Mouse (Mus musculus) gastrocnemius, postnatal 4 days (tissue): Measurements from ENCODE around the gene Kdelr1. TPM values are rescaled to one million over a fixed set of nuclear protein-coding genes. Genes with fewer than 3 reads are reported as not detected.

ENCODE experiments used
- DNase-seq, 2 experiments: peaks; one replicate each; pipeline ENCODE4 v3.0.0; 2021 to 2022; ENCODE audit warnings: low spot score in 2 of 2, mixed read lengths in 2 of 2
- long read RNA-seq, 2 experiments: library from polyadenylated mRNA; stranded (forward); transcript quantifications; one replicate each; pipeline ENCODE4 v2.0.0; 2021
- total RNA-seq, 2 experiments: library from RNA; stranded (reverse); gene quantifications; 2 replicates each; pipeline ENCODE4 v1.2.3; 2021

Kdelr1 gene
- total RNA-seq, result 100 to 1,000 TPM; 101 to 104 TPM
- long read RNA-seq, experiment 1, transcript Kdelr1-201 (5 exons, 1,599 nt), result major isoform, 10 of 14 reads
- long read RNA-seq, experiment 1, partial matches to known transcripts, result 1 of 14 reads
- long read RNA-seq, experiment 1, other reads (novel, unspliced or antisense), result 1 of 14 reads
- long read RNA-seq, experiment 2, transcript Kdelr1-201 (5 exons, 1,599 nt), result major isoform, 14 of 18 reads
- long read RNA-seq, experiment 2, partial matches to known transcripts, result 2 of 18 reads
- long read RNA-seq, experiment 2, other reads (novel, unspliced or antisense), result 2 of 18 reads

DNA sequence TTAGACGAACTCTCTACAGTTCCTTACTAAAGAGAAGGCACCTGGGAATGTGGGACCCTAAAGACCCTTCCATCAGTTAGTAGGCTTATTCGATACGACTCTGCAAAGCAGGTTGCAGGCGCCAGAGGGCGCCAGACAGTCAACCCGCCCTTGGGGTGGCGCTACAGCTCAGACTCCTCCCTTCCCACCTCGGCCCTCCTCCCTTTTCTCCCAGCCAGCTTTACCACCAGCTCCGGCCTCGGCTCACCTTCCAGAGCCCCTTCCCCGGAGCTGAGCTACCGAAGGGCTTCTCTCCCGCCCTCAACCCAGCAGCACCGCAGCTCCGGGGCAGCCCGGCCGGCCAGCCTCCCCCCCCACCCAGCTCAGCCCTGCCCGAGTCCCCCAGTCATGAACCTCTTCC lies at the start of gene Kdelr1:
Gene Kdelr1, plus strand, starts transcription at position 149 of the 400 bp plus-strand sequence.
- DNase-seq, result peak; percentile 80 to 86

DNA sequence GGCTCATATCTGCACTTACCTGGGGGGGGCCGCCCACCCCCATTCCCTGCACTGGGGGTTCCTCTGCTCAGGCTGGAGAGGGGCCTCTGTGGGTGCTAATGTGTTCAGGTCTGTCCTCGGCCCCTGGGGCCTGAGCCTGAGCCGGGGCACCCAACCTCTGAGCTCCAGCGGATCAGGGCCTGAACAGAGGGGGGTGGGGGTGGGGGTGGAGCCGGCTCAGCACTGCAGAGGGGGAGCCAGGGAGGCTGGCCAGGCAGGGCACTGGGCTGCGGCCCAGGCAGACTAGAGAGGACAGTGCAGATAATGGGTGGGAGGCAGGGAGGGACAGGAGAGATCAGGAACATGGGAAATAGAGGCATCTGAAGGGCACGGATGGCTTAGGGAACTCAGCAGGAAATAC lies 48.0 kb upstream of the Kdelr1 start, which contains the start of gene Kcnj14:
Gene Kcnj14, minus strand, starts transcription at position 185 of the 400 bp plus-strand sequence.
- DNase-seq, result no peak

DNA sequence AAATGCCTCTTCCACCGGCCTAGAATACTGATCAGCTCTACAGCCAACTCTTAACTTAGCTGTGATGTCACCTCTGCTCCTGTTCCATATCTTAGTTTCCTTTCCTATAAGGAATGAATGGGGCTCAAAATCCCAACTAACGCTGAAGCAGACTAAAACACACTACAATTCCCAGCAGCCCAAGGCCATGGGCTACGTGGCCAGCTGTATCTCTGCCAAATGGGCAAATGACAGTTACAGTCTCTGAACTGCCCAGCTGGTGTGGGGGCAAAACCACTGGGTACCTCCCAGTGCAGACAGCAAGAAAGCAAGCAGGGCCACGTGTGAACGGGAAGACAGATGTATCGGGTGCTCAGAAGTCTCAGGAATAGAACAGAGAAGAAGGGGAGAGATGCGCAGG lies 45.9 kb upstream of the Kdelr1 start:
- DNase-seq, result no peak

DNA sequence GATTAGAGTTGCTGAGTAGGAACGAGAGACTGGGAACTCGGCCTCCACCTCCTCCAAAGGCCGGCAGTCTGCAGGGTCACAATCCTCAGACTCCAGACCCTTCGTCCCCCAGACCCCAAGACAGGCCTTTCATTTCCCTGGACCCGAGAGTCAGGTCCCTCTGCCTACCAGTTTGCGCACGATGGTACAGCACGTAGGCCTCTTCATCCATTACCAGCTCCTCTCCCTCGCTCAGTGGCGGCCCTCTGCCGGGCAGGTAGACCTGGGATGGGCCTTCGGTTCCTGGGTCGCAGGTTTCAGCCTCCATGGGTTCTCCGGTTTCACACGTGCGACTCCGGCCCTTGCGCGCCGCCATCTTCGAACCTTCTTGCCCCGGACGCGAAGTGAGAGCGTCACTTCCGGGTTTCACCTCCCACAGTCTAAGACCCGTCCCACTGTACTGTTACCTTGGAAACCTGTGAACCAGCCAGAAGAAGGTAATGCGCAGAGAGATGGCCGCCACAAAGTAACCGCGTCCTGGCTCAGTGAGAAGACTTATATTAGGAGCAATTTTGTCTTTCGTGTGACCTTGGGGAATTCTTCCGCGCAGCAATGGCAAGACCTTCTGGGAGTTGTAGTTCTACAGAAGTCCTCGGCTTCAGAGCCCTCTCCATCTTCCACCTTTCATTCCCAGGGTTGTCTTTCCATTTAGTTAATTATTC lies 42.0 kb upstream of the Kdelr1 start, which contains the start of gene Grwd1:
Gene Grwd1, minus strand, starts transcription at position 518 of the 701 bp plus-strand sequence.
- DNase-seq, result peak in 1 of 2 experiments; percentile 83

DNA sequence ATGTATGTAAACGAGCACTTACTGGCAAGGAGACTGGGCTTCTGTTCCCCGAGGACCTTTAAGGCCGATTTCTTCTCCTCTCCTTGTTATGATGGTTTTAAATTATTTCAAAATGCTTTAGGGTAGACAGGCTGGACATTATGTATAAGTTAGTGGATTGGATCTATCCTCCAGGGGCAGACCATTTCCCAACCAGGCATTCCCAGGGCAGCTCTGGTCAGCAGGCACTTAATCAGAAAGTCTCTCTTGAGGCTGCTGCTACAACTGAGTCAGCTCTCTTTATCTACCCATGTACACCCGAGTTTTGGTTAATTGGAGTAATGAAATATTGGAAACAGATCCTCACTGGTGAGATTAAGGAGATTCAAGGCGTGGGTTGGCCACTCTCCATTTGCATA lies 41.4 kb upstream of the Kdelr1 start:
- no peak for DNase-seq

DNA sequence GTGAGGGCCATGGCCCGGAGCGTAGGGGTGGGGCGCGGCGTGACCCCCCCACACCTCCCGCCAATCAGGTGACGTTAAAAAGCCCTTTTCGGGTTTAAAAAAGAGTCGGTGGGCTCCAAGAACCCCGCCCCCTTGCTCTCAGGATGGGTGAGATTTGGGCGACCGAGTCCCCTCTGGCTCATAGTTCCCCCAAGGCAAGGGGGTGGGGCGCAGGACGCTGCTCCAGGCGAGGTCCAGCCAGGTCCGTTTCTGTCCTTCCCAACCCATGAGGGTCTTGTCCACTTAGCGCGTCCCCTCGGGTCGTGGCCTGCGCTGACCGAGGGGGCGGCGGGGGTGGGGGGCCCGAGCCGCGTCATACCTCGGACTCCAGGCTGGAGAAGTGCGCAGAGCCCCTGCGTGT lies 40.1 kb upstream of the Kdelr1 start:
- DNase-seq, result no peak

DNA sequence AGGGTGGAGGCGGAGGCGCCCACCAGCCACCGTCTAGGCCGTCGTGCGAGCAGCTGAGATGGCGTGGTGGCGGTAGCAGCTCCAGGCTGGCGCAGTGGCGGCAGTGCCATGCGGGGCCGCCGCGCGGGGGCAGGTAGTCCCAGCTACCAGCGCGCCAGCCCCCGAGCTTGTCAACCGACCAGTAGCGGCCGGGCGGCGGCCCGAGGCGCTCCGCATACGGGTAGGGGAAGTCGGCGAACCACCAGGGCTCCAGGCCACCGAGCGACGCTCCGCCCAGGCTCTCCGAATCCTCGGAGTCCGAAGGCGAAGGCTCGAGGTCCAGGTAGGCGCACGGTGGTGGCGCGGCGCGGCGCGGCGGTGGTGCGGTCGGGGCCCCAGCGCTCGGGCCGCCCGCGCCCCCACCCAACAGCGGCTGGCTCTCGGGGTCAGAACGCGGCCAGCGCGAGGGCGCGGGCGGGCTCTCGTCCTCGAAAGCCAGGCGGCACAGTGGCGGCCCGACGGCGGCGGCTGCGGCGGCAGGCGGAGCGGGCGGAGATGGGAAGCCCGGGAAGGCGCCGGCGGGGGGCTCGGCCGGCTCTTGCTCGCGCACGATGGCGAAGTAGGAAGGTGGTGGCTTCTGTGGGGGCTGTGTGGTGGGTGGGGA lies 39.3 kb upstream of the Kdelr1 start:
- DNase-seq, result peak in 1 of 2 experiments; percentile 23

DNA sequence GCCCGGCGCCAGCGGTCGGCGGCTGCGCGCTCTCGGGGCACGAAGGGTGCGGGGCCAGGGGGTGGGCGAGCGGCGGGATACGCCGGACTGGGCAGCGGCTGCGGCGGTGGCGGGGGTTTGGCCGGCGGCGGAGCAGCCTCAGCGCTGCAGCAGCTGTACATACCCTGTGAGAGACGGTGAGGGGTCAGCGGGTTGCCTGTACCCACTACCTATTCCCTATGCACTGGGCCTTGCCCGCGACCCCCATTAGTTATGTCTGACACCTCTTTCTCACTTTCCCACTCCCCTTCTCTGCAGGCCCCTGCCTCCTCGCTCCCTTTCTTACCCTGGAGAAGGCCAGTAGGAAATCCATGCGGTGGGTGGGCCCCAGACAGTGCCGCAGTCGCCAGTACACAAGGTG lies 38.6 kb upstream of the Kdelr1 start:
- no peak for DNase-seq

DNA sequence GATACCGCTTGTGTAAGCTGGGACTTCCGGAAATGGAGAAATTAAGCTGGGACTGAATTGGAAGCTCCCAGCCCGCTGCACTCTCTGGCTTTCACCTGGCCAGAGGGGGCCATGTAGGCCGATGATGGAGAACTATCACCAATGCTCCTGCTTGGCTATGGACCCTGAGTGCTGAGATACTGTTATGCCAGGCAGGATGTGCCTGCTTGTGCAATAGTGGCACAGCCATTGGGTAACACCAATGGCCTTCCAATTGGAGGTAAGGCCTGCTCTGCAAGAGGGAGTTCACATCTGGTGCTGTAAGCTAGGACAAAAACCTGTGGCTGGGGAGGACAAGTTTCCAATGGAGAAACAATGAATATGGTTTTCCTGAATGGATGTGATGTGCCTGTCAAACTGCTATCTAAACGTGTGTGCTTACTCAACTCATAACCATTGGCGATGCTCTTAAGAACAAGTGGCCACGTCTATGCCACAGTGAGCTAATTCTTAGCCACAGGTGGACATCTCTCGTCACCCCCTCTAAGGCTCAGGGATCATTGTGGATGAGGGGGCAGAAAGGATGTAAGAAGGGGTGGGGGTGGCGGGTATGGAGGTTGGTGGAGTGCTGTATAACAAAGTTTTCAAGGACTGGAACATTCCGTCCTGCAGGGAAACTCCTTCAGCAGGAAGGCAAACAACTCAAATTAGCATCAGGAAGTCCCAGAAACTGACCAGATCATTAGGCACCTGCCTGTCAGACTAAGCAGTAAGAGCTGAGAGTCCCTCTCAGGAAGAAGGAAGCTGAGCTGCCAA lies 29.4 kb upstream of the Kdelr1 start:
- no peak for DNase-seq

DNA sequence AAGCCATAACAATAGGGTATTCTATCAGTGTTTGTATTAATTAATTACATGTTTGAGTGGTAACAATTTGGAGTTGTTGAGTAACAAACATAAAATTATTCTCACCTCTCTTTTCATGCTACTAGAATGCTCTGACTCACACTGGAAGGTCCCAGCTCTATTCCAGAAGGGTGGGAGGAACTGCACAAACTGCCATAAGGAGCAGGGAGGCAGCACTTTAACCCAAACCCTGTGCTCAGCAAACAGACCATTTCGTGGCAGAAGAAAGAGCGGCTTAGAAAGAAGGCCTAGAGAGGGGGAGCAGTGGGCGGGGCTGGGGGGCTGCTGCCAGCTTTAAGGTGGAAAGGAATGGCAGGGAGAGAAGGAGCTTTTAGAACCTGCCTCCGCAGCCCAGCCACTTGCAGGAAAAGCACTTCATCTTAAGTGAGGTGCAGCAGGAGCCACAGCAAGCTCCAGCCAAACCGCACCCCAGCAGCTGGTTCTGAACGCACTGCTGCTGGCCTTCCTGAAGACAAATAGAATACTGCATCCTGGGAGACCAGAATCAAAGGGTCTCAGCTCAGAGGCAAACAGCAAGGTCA lies 24.0 kb upstream of the Kdelr1 start:
- DNase-seq, result no peak

DNA sequence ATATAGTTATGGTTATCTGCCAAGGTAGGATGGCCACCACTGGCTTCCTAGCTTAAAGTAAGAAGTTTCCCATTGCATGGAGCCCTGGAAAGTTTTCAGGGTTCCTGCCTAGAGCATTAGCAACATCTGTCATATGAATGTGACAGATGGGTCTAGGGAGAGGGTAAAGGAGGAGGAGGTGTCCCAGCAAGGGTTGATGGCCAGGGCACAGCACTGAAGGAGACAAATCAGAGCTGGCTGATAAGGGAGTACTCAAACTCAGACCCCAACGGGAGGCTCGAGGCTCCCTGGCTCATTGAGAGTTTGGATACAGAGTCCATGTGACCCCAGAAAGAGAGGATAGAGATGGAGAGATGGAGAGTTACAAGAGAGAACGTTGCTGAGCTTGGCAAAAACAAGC lies 21.9 kb upstream of the Kdelr1 start:
- DNase-seq, result no peak

DNA sequence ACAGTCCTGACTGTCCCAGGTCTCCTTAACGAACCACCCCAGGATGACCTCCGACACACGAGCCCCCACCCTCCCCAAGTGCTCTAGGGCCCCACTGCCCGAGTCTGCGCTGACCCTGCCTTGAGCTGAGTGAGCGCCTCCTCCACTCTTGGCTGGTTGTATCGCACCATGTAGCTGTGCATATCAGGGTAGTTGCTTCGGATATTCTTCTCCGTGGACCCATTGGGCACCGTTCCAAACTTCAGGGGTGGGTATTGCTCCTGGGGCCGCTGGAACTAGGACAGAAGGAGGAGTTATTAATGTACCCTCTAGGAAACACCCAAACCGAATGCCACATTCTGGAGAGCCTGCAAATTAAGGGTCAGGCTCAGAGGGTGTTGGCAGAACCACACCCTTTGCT lies 19.5 kb upstream of the Kdelr1 start:
- DNase-seq, result no peak

DNA sequence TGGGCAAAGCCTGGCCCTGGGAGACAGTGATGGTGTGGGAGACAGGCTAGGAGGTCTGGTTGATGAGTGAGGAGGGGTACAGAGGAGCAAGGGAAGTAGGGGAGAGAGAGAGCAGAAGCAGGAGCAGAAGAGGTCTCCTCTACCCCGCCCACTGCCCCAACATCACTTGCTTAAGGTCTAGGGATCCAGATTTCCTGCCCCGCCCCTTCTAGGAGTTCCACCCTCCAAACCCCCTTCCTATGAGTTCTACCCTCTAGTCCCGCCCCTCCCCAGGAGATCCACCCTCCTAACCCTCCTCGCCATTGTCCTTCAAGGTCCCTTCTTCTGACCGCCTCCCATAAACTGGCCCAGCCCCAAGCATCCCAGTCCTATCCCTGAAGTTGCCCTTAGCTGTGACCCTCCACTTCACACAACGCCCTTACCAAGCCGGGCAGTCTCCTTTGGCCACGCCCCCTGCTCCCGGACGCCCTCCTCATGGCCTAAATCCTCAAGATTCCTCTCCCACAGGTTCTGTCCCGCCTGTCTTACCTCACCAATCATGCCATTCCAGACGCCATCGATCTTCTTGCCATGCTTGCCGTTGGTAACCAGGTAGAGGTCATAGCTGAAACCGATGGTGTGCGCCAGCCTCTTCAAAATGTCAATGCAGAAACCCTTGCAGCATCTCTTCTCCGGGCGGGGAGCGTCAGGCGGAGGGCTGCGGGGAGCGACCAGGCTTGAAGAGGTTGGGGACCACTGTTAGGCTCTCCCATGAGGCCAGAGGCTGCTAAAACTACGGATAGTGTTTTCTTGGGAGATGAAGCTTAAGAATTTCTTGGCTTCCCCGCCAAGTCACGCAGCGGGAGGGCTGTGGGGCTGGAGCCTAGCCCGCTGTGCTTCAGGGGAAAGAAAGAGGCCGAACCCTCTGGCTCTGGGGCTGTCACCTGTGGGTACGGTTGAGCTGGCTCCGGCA lies 15.3 kb upstream of the Kdelr1 start:
- no peak for DNase-seq

DNA sequence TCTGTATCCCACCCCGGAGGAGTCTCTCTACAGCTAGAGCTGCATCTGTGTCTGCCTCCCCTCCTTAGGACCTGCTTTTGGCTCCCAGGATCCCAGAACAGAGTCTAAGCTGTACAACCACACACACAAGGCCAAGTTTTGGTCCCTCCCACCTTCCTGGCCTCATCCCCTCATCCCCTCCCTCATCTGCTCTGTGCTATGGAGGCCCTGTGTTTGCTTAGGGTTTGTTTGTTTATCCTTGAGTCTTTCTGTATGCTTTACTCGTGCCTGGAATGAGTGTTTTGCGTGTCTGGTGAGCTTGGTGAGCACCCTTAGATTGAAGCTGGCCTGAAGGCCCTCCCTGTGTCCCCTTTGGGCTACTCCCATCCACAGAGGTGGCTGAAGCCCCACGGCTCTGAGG lies 13.6 kb upstream of the Kdelr1 start:
- no peak for DNase-seq

DNA sequence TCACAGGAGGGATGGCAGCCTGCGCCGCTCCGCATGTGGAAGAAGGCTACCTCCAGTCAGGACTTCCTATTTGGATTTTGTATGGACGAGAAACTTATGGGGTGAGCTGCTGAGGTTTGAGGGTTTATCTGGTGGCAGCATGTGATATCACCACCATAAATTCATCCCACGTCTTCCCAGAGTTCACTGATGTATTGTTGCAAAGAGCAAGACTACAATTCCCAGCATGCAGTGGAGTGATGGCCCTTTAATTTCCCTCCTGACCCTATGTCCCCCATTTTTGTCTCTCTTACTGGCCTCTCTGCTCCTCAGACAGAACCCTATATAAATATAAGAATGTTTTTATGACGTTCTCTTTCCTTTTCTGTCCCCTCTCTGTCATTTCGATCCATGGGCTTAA lies 9.8 kb upstream of the Kdelr1 start:
- DNase-seq, result no peak

DNA sequence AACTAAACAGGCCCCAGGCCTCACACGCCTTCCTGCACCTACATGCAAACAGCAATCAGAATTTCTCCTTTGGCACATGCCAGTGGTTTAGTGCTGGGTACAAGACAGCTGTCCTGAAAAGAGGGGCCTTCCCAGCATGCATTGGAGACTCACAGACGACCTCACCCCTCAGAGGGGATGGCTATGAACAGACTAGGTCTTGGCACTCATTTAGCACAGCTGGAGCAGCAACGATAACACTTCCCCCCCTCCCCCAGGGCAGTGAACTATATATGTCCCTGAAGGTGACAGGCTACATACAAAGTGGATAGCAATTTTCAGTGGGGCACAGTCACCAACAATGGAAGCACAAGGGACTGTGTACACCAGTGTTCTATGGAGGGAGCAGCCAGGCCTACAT lies 8.1 kb upstream of the Kdelr1 start:
- DNase-seq, result no peak

DNA sequence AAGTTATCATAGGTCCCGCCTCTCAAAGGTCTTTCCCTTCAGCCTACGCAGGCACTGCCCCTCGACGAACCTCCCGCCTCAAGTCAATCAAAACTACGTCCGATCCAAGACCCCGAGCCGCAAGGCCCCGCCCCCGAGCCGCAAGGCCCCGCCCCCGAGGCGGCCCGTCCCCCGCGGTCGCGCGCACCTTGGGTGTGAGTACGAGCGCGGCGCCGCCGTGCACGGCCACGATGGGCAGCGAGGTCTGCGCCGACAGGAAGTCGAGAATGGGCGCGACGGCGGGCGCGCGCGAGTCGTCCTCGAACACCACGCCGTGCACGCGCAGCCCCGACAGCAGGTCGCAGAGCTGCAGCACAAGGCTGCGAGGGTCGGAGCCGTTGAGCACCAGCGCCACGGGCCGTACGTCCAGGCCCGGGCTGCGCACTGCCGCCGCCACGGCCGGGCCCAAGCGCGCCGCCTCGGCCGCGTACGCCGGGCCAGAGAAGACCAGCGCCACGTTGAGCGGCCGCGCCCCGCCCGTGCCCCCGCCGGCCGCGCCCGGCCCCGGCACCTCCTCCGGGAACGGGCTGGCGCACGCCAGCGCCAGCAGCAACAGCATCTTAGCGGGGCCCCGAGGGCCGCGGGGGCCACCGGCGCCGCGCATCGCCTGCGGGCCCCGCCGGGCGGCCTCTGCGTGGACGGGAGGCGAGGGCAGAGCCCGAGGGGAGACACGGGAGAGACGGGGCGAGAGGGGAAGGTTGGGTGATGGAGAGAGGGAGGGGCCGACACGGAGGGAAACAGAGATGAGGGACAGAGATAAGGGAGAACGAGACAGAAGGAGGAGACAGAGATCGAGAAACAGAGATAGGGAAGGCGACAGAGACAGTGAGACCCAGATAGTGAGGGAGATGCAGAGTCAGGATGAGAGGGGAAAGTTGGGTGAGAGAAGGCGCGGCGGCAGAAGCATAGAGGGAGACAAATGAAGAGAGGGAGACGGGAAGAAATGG lies 6.4 kb upstream of the Kdelr1 start:
- peak; percentile 91 to 95 for DNase-seq

DNA sequence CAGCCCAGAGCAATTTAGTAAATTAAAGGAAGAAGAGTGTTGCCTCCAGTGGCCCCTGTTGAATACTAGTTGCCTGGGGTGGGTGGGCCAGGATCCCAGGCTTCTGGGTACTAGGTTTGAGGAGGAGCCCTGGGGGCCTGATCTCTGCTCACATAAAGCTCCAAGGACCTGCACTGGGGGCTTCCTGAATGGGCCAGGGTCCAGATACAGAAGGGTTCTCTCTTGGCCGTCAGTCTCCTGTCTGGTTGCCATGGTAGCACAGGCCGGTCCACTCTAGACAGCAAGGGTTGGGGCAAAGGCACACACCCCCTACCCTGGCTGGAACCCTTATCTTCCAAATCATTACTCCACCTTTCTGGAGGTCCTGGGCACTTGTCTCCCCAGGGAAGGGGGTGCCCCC lies 4.7 kb upstream of the Kdelr1 start:
- no peak for DNase-seq
